Mouse (Mus musculus) heart, embryonic 13.5 days (tissue): ENCODE data around the gene Ddx31. TPM values are rescaled to one million over a fixed set of nuclear protein-coding genes. Genes with fewer than 3 reads are reported as not detected.
A peak's percentile ranks its signal among the peaks of the same experiment; 100 is the strongest.

Experiments
- ATAC-seq: fragments of 200-750 bp; cut with Nextera tagmentation; 2 replicates; pipeline ENCODE4 v1.8.0; 2017; ENCODE audit warnings: moderate TSS enrichment; ENCODE audit not compliant: insufficient number of reproducible peaks, low FRiP score, low TSS enrichment; ENCODE audit errors: extremely low read depth
- H3K27ac ChIP-seq: fragments of 300-500 bp; sonication (generic); replicated peaks from 2 replicates; pipeline ENCODE4 v1.5.1; 2015; ENCODE audit warnings: moderate library complexity, mild to moderate bottlenecking, inconsistent platforms
- H3K27me3 ChIP-seq: fragments of 300-500 bp; sonication (generic); replicated peaks from 2 replicates; pipeline ENCODE4 v1.6.1; 2015; ENCODE audit warnings: mild to moderate bottlenecking, inconsistent platforms
- H3K36me3 ChIP-seq: fragments of 300-500 bp; sonication (generic); 2 replicates; pipeline ENCODE4 v1.6.1; 2015; ENCODE audit warnings: mild to moderate bottlenecking, inconsistent platforms
- H3K4me1 ChIP-seq: fragments of 300-500 bp; sonication (generic); 2 replicates; pipeline ENCODE4 v1.6.1; 2015; ENCODE audit warnings: inconsistent platforms
- H3K4me2 ChIP-seq: fragments of 300-500 bp; sonication (generic); 2 replicates; pipeline ENCODE4 v1.6.1; 2015; ENCODE audit warnings: inconsistent platforms, mild to moderate bottlenecking, moderate library complexity
- H3K4me3 ChIP-seq: fragments of 300-500 bp; sonication (generic); 2 replicates; pipeline ENCODE4 v1.5.1; 2015; ENCODE audit warnings: moderate library complexity, mild to moderate bottlenecking, inconsistent platforms
- H3K9ac ChIP-seq: fragments of 300-500 bp; sonication (generic); 2 replicates; pipeline ENCODE4 v1.6.1; 2015; ENCODE audit warnings: inconsistent platforms, mild to moderate bottlenecking, moderate library complexity
- H3K9me3 ChIP-seq: fragments of 300-500 bp; sonication (generic); 2 replicates; pipeline ENCODE4 v1.6.1; 2016; ENCODE audit warnings: inconsistent platforms
- WGBS: fragments of 180-500 bp; shearing (Covaris S2); methylation state at CpG from one replicate; pipeline ENCODE4 v1.1.7; 2015; ENCODE audit warnings: mixed read lengths; 5-methylcytosine and 5-hydroxymethylcytosine counted together
- polyA plus RNA-seq: library from polyadenylated mRNA; unstranded; fragments of >200 nt; fragmentation: Nextera tagmentation; extraction: Ambion mirVana; gene quantifications from 2 replicates; pipeline ENCODE4 v1.2.1, GENCODE M21; 2015

Gene Ddx31
- polyA plus RNA-seq, 1 experiment from 2014 or later, result 7.7 TPM

- Histone ChIP-seq H3K9ac (no peak overlapping the region), H3K27ac (no peak overlapping the region), H3K36me3 (no peaks in the 10 kb centered on the region), H3K4me1 (peaks cover 14% of the 10 kb centered on the region), H3K9me3 (no peaks in the 10 kb centered on the region), H3K4me2 (no peak overlapping the region), H3K27me3 (peaks cover 100% of the 10 kb centered on the region), H3K4me3 (no peak overlapping the region)
- no peak for ATAC-seq
- 17% methylated on average over 2 of the region's 2 CpGs for WGBS
These were observed 73.9 kb downstream of the Ddx31 start for GRCm38 (mm10) chr2:28914121-28914520.

- Histone ChIP-seq H3K9me3 (no peaks in the 10 kb centered on the region), H3K36me3 (no peaks in the 10 kb centered on the region), H3K9ac (no peak overlapping the region), H3K4me1 (peaks cover 9% of the 10 kb centered on the region), H3K27ac (no peak overlapping the region), H3K27me3 (peaks cover 98% of the 10 kb centered on the region), H3K4me2 (no peak overlapping the region), H3K4me3 (no peak overlapping the region)
- 5% methylated on average over 22 of the region's 22 CpGs for WGBS
- no peak for ATAC-seq
These were observed 75.0 kb downstream of the Ddx31 start for GRCm38 (mm10) chr2:28915104-28915738.

DNA sequence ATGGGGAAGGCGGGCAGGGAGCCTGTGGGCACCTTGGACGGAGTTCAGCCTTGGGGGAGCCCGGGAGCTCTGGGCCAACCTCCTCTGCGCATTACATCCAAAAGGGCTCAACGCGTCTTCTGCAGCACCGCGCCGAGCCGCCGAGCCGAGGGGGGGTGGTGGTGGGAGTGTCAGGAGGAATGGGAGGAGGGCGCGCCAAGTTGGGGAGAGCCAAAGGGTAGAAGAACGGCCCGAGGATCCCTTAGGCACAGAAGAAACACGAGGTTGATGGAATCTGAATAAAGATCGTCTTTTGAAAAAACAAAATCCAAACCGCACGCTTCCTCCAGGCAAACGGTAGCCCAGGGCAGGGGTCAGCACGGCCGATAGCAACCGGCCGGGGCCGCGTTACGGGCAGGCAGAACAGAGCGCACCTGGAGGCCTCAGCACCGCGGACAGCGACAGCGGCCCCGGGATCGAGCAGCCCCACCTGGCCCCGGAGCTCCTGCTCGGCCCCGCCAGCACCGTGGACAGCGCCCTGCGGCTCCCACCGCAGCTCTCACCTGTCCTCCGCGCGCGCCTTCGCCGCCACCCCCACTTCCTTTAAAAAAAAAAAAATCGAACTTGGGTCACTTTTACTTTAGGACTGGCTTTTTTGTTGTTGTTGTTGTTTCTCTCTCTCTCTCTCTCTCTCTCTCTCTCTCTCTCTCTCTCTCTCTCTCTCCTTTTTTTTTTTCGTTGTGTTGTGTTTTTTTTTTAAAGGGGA is 75.7 kb downstream of the Ddx31 start:
- 2% methylated on average over 50 of the region's 50 CpGs for WGBS
- no peak overlapping the region for H3K4me3 ChIP-seq

GRCm38 (mm10) chr2:28916513-28916865 is 76.3 kb downstream of the Ddx31 start, which contains the start of gene Barhl1:
Gene Barhl1, minus strand, starts transcription at chr2:28916668.
- no peak within 1 kb of the TSS for H3K27ac ChIP-seq
- WGBS, result 3% methylated on average over 18 of the region's 18 CpGs

More for the DNA sequence above, 75.7 kb downstream of the Ddx31 start:
- Histone ChIP-seq H3K27me3 (peaks cover 98% of the 10 kb centered on the region), H3K4me2 (peak overlapping the region; percentile 31), H3K9me3 (no peaks in the 10 kb centered on the region), H3K4me1 (peaks cover 9% of the 10 kb centered on the region), H3K9ac (no peak overlapping the region), H3K27ac (no peak overlapping the region), H3K36me3 (no peaks in the 10 kb centered on the region)
- ATAC-seq, result no peak

DNA sequence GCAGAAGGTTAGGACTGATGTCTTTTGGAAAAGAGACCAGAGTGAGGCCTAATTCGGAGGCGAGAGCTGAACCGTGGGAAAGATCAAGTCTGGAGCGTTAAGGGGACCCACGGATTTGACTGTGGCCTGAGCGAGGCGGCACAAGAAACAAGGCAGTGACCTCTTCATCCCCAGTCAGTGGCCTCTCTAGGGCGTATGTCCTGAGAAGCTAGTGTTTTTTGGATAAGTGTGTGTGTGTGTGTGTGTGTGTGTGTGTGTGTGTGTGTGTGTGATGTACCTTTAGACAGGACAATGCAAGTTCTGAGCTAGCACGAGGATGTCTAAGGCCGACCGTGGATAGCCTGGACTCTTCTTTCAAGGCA is 76.9 kb downstream of the Ddx31 start:
- Histone ChIP-seq H3K4me1 (peaks cover 3% of the 10 kb centered on the region), H3K9me3 (no peaks in the 10 kb centered on the region), H3K27ac (no peak overlapping the region), H3K4me2 (no peak overlapping the region), H3K27me3 (peaks cover 98% of the 10 kb centered on the region), H3K36me3 (no peaks in the 10 kb centered on the region), H3K4me3 (no peak overlapping the region), H3K9ac (no peak overlapping the region)
- WGBS, result 5% methylated on average over 11 of the region's 11 CpGs
- ATAC-seq, result no peak

More at GRCm38 (mm10) chr2:28916513-28916865, 76.3 kb downstream of the Ddx31 start, which contains the start of gene Barhl1:
- peak within 1 kb of the TSS; percentile 31 for H3K4me3 ChIP-seq
- no peak within 1 kb of the TSS for H3K9ac ChIP-seq
- H3K27me3 ChIP-seq, result peaks cover 98% of the 10 kb centered on the region
- peaks cover 6% of the 10 kb centered on the region for H3K4me1 ChIP-seq
- H3K36me3 ChIP-seq, result no peaks in the 10 kb centered on the region
- no peaks in the 10 kb centered on the region for H3K9me3 ChIP-seq
- H3K4me2 ChIP-seq, result peak within 1 kb of the TSS; percentile 31
- ATAC-seq, result no peak

- Histone ChIP-seq H3K27ac (no peak overlapping the region), H3K4me1 (peaks cover 3% of the 10 kb centered on the region), H3K9ac (no peak overlapping the region), H3K27me3 (peaks cover 98% of the 10 kb centered on the region), H3K36me3 (no peaks in the 10 kb centered on the region), H3K4me3 (peak overlapping the region; percentile 31), H3K4me2 (peak overlapping the region; percentile 42), H3K9me3 (no peaks in the 10 kb centered on the region)
- WGBS, result 1% methylated on average over 61 of the region's 73 CpGs
- ATAC-seq, result no peak
These were observed 77.5 kb downstream of the Ddx31 start for GRCm38 (mm10) chr2:28917518-28918361.

- H3K36me3 ChIP-seq, result no peaks in the 10 kb centered on the region
- H3K4me1 ChIP-seq, result peaks cover 3% of the 10 kb centered on the region
- peaks cover 98% of the 10 kb centered on the region for H3K27me3 ChIP-seq
- no peak for ATAC-seq
- no peaks in the 10 kb centered on the region for H3K9me3 ChIP-seq
- H3K27ac ChIP-seq, result no peak overlapping the region
- no peak overlapping the region for H3K4me3 ChIP-seq
- 0% methylated on average over 4 of the region's 4 CpGs for WGBS
- no peak overlapping the region for H3K4me2 ChIP-seq
- no peak overlapping the region for H3K9ac ChIP-seq
These were observed 78.8 kb downstream of the Ddx31 start for GRCm38 (mm10) chr2:28919001-28919400.

DNA sequence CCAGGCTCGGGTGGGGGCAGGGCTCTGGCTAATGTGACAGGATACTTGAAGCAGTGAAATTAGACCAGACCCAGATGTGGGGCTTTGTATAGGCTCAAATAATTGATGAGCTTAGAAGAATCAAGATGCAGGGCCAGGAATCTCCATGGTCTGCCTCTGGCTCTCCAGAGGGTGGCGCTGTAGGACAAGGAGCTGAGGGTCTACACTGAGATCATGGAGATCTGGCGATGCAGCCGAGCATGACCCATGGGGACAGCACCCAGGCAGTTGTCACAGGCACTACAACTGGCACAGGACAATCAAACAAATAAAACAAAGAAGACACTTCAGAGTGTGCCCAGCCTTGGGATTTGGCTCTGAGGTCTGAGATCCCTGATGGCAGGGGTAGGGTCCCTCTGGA is 83.7 kb downstream of the Ddx31 start:
- no peak overlapping the region for H3K27ac ChIP-seq
- H3K4me3 ChIP-seq, result no peak overlapping the region
- H3K36me3 ChIP-seq, result no peaks in the 10 kb centered on the region
- no peak overlapping the region for H3K4me2 ChIP-seq
- H3K9me3 ChIP-seq, result no peaks in the 10 kb centered on the region
- 1% methylated on average over 4 of the region's 4 CpGs for WGBS
- H3K27me3 ChIP-seq, result peaks cover 88% of the 10 kb centered on the region
- H3K9ac ChIP-seq, result no peak overlapping the region
- no peak for ATAC-seq
- no peaks in the 10 kb centered on the region for H3K4me1 ChIP-seq

GRCm38 (mm10) chr2:28930571-28930970 is 90.4 kb downstream of the Ddx31 start:
- no peaks in the 10 kb centered on the region for H3K4me1 ChIP-seq
- H3K4me2 ChIP-seq, result no peak overlapping the region
- H3K27ac ChIP-seq, result no peak overlapping the region
- WGBS, result 86% methylated on average over 3 of the region's 3 CpGs
- H3K4me3 ChIP-seq, result no peak overlapping the region
- peaks cover 28% of the 10 kb centered on the region; the same call in 1 of the 2 replicates for H3K27me3 ChIP-seq
- H3K36me3 ChIP-seq, result no peaks in the 10 kb centered on the region
- H3K9me3 ChIP-seq, result no peaks in the 10 kb centered on the region
- no peak overlapping the region for H3K9ac ChIP-seq
- no peak for ATAC-seq

DNA sequence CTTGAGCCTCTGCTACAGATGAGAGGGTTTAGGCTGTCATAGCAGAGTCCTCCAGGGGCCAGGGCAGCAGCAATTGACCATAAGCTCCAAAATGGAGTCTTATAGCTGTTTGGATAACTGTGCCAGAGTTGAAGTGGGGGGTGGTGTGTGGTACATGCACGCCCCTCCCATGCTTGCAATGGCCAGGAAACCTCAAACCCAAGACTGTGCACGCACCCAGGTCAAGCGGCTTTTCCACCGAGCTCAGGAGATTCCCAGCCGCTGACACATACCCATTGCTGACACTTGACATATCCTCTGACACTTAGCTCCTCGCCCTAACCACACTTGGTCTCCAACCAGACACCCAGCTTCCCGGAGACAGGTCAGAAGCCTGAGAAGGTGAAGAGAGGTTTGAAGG is 98.8 kb downstream of the Ddx31 start:
- no peak overlapping the region for H3K9ac ChIP-seq
- H3K4me2 ChIP-seq, result no peak overlapping the region
- H3K27me3 ChIP-seq, result peaks cover 27% of the 10 kb centered on the region
- H3K36me3 ChIP-seq, result no peaks in the 10 kb centered on the region
- no peak overlapping the region for H3K27ac ChIP-seq
- no peak overlapping the region for H3K4me3 ChIP-seq
- 45% methylated on average over 7 of the region's 7 CpGs for WGBS
- no peak for ATAC-seq
- peaks cover 6% of the 10 kb centered on the region; the same call in 1 of the 2 replicates for H3K4me1 ChIP-seq
- no peaks in the 10 kb centered on the region for H3K9me3 ChIP-seq
